Mouse (Mus musculus): ENCODE data around the gene Coro7.

- TF ChIP-seq ZNF384 (IDR thresholded peaks at IDR 0.05; ENCODE audit: low read depth, low read length) (no peak), HCFC1 (IDR thresholded peaks at IDR 0.05; ENCODE audit: borderline replicate concordance, insufficient read depth, low read length) (no peak)
Observed at GRCm38 (mm10) chr16:4598891-4599543, 80.6 kb downstream of the Coro7 start.

Measured in ES-E14 (cell line).